Mouse (Mus musculus) hindbrain, embryonic 11.5 days (tissue): ENCODE data around the gene Clstn2. TPM values are rescaled to one million over a fixed set of nuclear protein-coding genes. Genes with fewer than 3 reads are reported as not detected.

Experiments
- ATAC-seq: fragments of 200-750 bp; cut with Nextera tagmentation; 2 replicates; pipeline ENCODE4 v1.8.0; 2017; ENCODE audit warnings: mild to moderate bottlenecking, moderate TSS enrichment, moderate library complexity; ENCODE audit not compliant: low FRiP score
- DNase-seq: peaks from one replicate; pipeline ENCODE4 v3.0.0-alpha.2; 2015; ENCODE audit warnings: low spot score
- H3K27ac ChIP-seq: fragments of 300-500 bp; sonication (generic); 2 replicates; pipeline ENCODE4 v1.5.1; 2014; ENCODE audit warnings: mild to moderate bottlenecking, low read depth, low read length
- H3K27me3 ChIP-seq: fragments of 300-500 bp; sonication (generic); 2 replicates; pipeline ENCODE4 v1.6.1; 2014; ENCODE audit warnings: mild to moderate bottlenecking, low read length, moderate library complexity, mixed read lengths; ENCODE audit not compliant: control insufficient read depth, insufficient read depth
- H3K36me3 ChIP-seq: fragments of 300-500 bp; sonication (generic); 2 replicates; pipeline ENCODE4 v1.6.1; 2014; ENCODE audit warnings: mild to moderate bottlenecking, low read length, moderate library complexity, mixed read lengths; ENCODE audit not compliant: control insufficient read depth, insufficient read depth
- H3K4me1 ChIP-seq: fragments of 300-500 bp; sonication (generic); replicated peaks from 2 replicates; pipeline ENCODE4 v1.6.1; 2014; ENCODE audit warnings: low read length, mixed read lengths; ENCODE audit not compliant: control insufficient read depth, insufficient read depth
- H3K4me2 ChIP-seq: fragments of 300-500 bp; sonication (generic); replicated peaks from 2 replicates; pipeline ENCODE4 v1.6.1; 2014; ENCODE audit warnings: mild to moderate bottlenecking, low read depth, low read length
- H3K4me3 ChIP-seq: fragments of 300-500 bp; sonication (generic); 2 replicates; pipeline ENCODE4 v1.5.1; 2014; ENCODE audit warnings: low read depth, low read length
- H3K9ac ChIP-seq: fragments of 300-500 bp; sonication (generic); 2 replicates; pipeline ENCODE4 v1.6.1; 2014; ENCODE audit warnings: low read depth, low read length
- H3K9me3 ChIP-seq: fragments of 300-500 bp; sonication (generic); 2 replicates; pipeline ENCODE4 v1.6.1; 2016; ENCODE audit warnings: low read length; ENCODE audit not compliant: control insufficient read depth
- WGBS: fragments of 180-500 bp; shearing (Covaris S2); extraction: QIAGEN DNeasy Blood & Tissue Kit; methylation state at CpG from one replicate; pipeline ENCODE4 v1.1.7; 2014; 5-methylcytosine and 5-hydroxymethylcytosine counted together
- polyA plus RNA-seq: library from polyadenylated mRNA; unstranded; fragments of >200 nt; fragmentation: Nextera tagmentation; extraction: Ambion mirVana; gene quantifications from 2 replicates; pipeline ENCODE4 v1.2.1, GENCODE M21; 2014

The Clstn2 gene
- polyA plus RNA-seq, 1 experiment from 2014 or later, result 2.0 TPM

- no peak for ATAC-seq
- Histone ChIP-seq H3K9me3 (no peaks in the 10 kb centered on the region), H3K4me3 (no peak overlapping the region), H3K27ac (no peak overlapping the region), H3K9ac (no peak overlapping the region), H3K27me3 (no peaks in the 10 kb centered on the region), H3K4me1 (no peaks in the 10 kb centered on the region), H3K36me3 (no peaks in the 10 kb centered on the region), H3K4me2 (no peak overlapping the region)
- WGBS, result 80% methylated on average over 2 of the region's 2 CpGs
- DNase-seq, result no peak
Observed at GRCm38 (mm10) chr9:97746574-97746973, 286.4 kb downstream of the Clstn2 start.

- ATAC-seq (no peak), DNase-seq (no peak)
- no peak overlapping the region for H3K27ac ChIP-seq
- no peaks in the 10 kb centered on the region for H3K36me3 ChIP-seq
- no peaks in the 10 kb centered on the region for H3K27me3 ChIP-seq
- WGBS, result 63% methylated on average over 3 of the region's 3 CpGs
- H3K4me1 ChIP-seq, result no peaks in the 10 kb centered on the region
- H3K4me2 ChIP-seq, result no peak overlapping the region
- H3K4me3 ChIP-seq, result no peak overlapping the region
- no peaks in the 10 kb centered on the region for H3K9me3 ChIP-seq
- H3K9ac ChIP-seq, result no peak overlapping the region
Observed at GRCm38 (mm10) chr9:97727715-97728486, 305.1 kb downstream of the Clstn2 start.

- no peaks in the 10 kb centered on the region for H3K36me3 ChIP-seq
- no peak overlapping the region for H3K4me3 ChIP-seq
- no peak overlapping the region for H3K9ac ChIP-seq
- no peaks in the 10 kb centered on the region for H3K9me3 ChIP-seq
- H3K4me1 ChIP-seq, result no peaks in the 10 kb centered on the region
- H3K27me3 ChIP-seq, result no peaks in the 10 kb centered on the region
- DNase-seq (no peak), ATAC-seq (no peak)
- no peak overlapping the region for H3K27ac ChIP-seq
- H3K4me2 ChIP-seq, result no peak overlapping the region
Observed at GRCm38 (mm10) chr9:97717728-97718127, 315.3 kb downstream of the Clstn2 start.

GRCm38 (mm10) chr9:97717005-97717404 lies 316.0 kb downstream of the Clstn2 start:
- no peaks in the 10 kb centered on the region for H3K36me3 ChIP-seq
- 89% methylated on average over 7 of the region's 7 CpGs for WGBS
- no peak overlapping the region for H3K9ac ChIP-seq
- H3K9me3 ChIP-seq, result no peaks in the 10 kb centered on the region
- no peak overlapping the region for H3K4me3 ChIP-seq
- no peak for ATAC-seq
- no peak overlapping the region for H3K4me2 ChIP-seq
- H3K4me1 ChIP-seq, result no peaks in the 10 kb centered on the region
- no peak for DNase-seq
- H3K27me3 ChIP-seq, result no peaks in the 10 kb centered on the region
- no peak overlapping the region for H3K27ac ChIP-seq

- no peaks in the 10 kb centered on the region for H3K9me3 ChIP-seq
- WGBS, result 95% methylated on average over 3 of the region's 3 CpGs
- no peak overlapping the region for H3K9ac ChIP-seq
- H3K27me3 ChIP-seq, result no peaks in the 10 kb centered on the region
- ATAC-seq (no peak), DNase-seq (no peak)
- no peak overlapping the region for H3K27ac ChIP-seq
- no peak overlapping the region for H3K4me3 ChIP-seq
- no peaks in the 10 kb centered on the region for H3K36me3 ChIP-seq
- H3K4me2 ChIP-seq, result no peak overlapping the region
- H3K4me1 ChIP-seq, result no peaks in the 10 kb centered on the region
Observed at GRCm38 (mm10) chr9:97712888-97713287, 320.1 kb downstream of the Clstn2 start.

- ATAC-seq (no peak), DNase-seq (no peak)
- no peak overlapping the region for H3K4me2 ChIP-seq
- no peak overlapping the region for H3K4me3 ChIP-seq
- H3K27me3 ChIP-seq, result no peaks in the 10 kb centered on the region
- no peaks in the 10 kb centered on the region for H3K36me3 ChIP-seq
- H3K9me3 ChIP-seq, result no peaks in the 10 kb centered on the region
- H3K27ac ChIP-seq, result no peak overlapping the region
- H3K4me1 ChIP-seq, result no peaks in the 10 kb centered on the region
- 73% methylated on average over 4 of the region's 4 CpGs for WGBS
- H3K9ac ChIP-seq, result no peak overlapping the region
Observed at GRCm38 (mm10) chr9:97703901-97704503, 329.0 kb downstream of the Clstn2 start.

- no peaks in the 10 kb centered on the region for H3K4me1 ChIP-seq
- no peak overlapping the region for H3K4me2 ChIP-seq
- no peaks in the 10 kb centered on the region for H3K27me3 ChIP-seq
- H3K36me3 ChIP-seq, result no peaks in the 10 kb centered on the region
- H3K9me3 ChIP-seq, result no peaks in the 10 kb centered on the region
- no peak overlapping the region for H3K4me3 ChIP-seq
- no peak overlapping the region for H3K27ac ChIP-seq
- WGBS, result 91% methylated on average over 2 of the region's 2 CpGs
- ATAC-seq (no peak), DNase-seq (no peak)
- H3K9ac ChIP-seq, result no peak overlapping the region
Observed at GRCm38 (mm10) chr9:97702989-97703388, 330.0 kb downstream of the Clstn2 start.

GRCm38 (mm10) chr9:97699983-97700382 lies 333.0 kb downstream of the Clstn2 start:
- Histone ChIP-seq H3K36me3 (no peaks in the 10 kb centered on the region), H3K4me3 (no peak overlapping the region), H3K9me3 (no peaks in the 10 kb centered on the region), H3K27me3 (no peaks in the 10 kb centered on the region), H3K27ac (no peak overlapping the region), H3K4me2 (no peak overlapping the region), H3K9ac (no peak overlapping the region), H3K4me1 (no peaks in the 10 kb centered on the region)
- ATAC-seq, result no peak
- DNase-seq, result no peak
- 87% methylated on average over 3 of the region's 3 CpGs for WGBS

- ATAC-seq (no peak), DNase-seq (no peak)
- H3K36me3 ChIP-seq, result no peaks in the 10 kb centered on the region
- H3K9ac ChIP-seq, result no peak overlapping the region
- no peaks in the 10 kb centered on the region for H3K4me1 ChIP-seq
- H3K4me2 ChIP-seq, result no peak overlapping the region
- WGBS, result 82% methylated on average over 2 of the region's 2 CpGs
- no peak overlapping the region for H3K27ac ChIP-seq
- no peaks in the 10 kb centered on the region for H3K9me3 ChIP-seq
- no peaks in the 10 kb centered on the region for H3K27me3 ChIP-seq
- H3K4me3 ChIP-seq, result no peak overlapping the region
Observed at GRCm38 (mm10) chr9:97699020-97699419, 334.0 kb downstream of the Clstn2 start.
